Mouse (Mus musculus) cortical plate, adult 2 months (tissue): ENCODE results near the gene Siae.

ENCODE experiments used
- CTCF ChIP-seq: fragments of 200-500 bp; IDR thresholded peaks from 2 replicates; pipeline ENCODE4 v1.5.1; 2011; ENCODE audit warnings: mild to moderate bottlenecking, control low read depth, low read length; ENCODE audit not compliant: insufficient read depth; ENCODE audit errors: extremely low read depth
- POLR2A ChIP-seq: fragments of 200-500 bp; IDR thresholded peaks from 2 replicates; pipeline ENCODE4 v1.6.1; 2011; ENCODE audit warnings: mild to moderate bottlenecking, low read length, control low read depth; ENCODE audit not compliant: insufficient read depth; ENCODE audit errors: extremely low read depth

- TF ChIP-seq CTCF = no peak
- TF ChIP-seq POLR2A = no peak
Observed at GRCm38 (mm10) chr9:37545166-37545610, 10.3 kb upstream of the Siae start.
